Mouse (Mus musculus): Measurements from ENCODE around the gene Praf2.

Praf2 gene

GRCm38 (mm10) chrX:7778450-7779244 is 50.4 kb downstream of the Praf2 start:
- no peak for DNase-seq (ENCODE audit: low read depth, low spot score)

GRCm38 (mm10) chrX:7779294-7779693 is 51.1 kb downstream of the Praf2 start:
- DNase-seq (ENCODE audit: low read depth, low spot score), result no peak
